Mouse (Mus musculus) kidney, postnatal 0 days (tissue): Measurements from ENCODE around the gene Ptpn14. TPM values are rescaled to one million over a fixed set of nuclear protein-coding genes. Genes with fewer than 3 reads are reported as not detected.

Experiments
- ATAC-seq: fragments of 200-750 bp; cut with Nextera tagmentation; replicated peaks from 2 replicates; pipeline ENCODE4 v1.8.0; 2017; ENCODE audit warnings: low read depth, moderate number of reproducible peaks, moderate TSS enrichment, moderate library complexity; ENCODE audit not compliant: low FRiP score
- DNase-seq: peaks from one replicate; pipeline ENCODE4 v3.0.0-alpha.2; 2016; ENCODE audit warnings: low spot score
- H3K27ac ChIP-seq: fragments of 300-500 bp; sonication (generic); 2 replicates; pipeline ENCODE4 v1.5.1; 2014; ENCODE audit warnings: mild to moderate bottlenecking
- H3K27me3 ChIP-seq: fragments of 300-500 bp; sonication (generic); 2 replicates; pipeline ENCODE4 v1.6.1; 2014; ENCODE audit warnings: low read length, mixed read lengths; ENCODE audit not compliant: insufficient read depth
- H3K36me3 ChIP-seq: fragments of 300-500 bp; sonication (generic); 2 replicates; pipeline ENCODE4 v1.6.1; 2014; ENCODE audit warnings: low read length, mixed read lengths; ENCODE audit not compliant: insufficient read depth
- H3K4me1 ChIP-seq: fragments of 300-500 bp; sonication (generic); replicated peaks from 2 replicates; pipeline ENCODE4 v1.6.1; 2014; ENCODE audit warnings: antibody characterized with exemption, low read length, mixed read lengths; ENCODE audit not compliant: insufficient read depth
- H3K4me2 ChIP-seq: fragments of 300-500 bp; sonication (generic); 2 replicates; pipeline ENCODE4 v1.6.1; 2014; ENCODE audit warnings: mild to moderate bottlenecking, low read length, moderate library complexity, mixed read lengths
- H3K4me3 ChIP-seq: fragments of 300-500 bp; sonication (generic); replicated peaks from 2 replicates; pipeline ENCODE4 v1.5.1; 2014; ENCODE audit warnings: low read depth, low read length
- H3K9ac ChIP-seq: fragments of 300-500 bp; sonication (generic); 2 replicates; pipeline ENCODE4 v1.6.1; 2014; ENCODE audit warnings: low read depth, low read length
- H3K9me3 ChIP-seq: fragments of 300-500 bp; sonication (generic); replicated peaks from 2 replicates; pipeline ENCODE4 v1.6.1; 2016; ENCODE audit warnings: low read length, inconsistent platforms, mixed read lengths
- CTCF ChIP-seq: IDR thresholded peaks from 2 replicates; pipeline ENCODE4 v1.5.1; 2016; ENCODE audit warnings: antibody characterized with exemption, low read depth, mild to moderate bottlenecking, moderate library complexity
- WGBS: fragments of 180-500 bp; shearing (Covaris S2); extraction: QIAGEN DNeasy Blood & Tissue Kit; methylation state at CpG from one replicate; pipeline ENCODE4 v1.1.7; 2014; 5-methylcytosine and 5-hydroxymethylcytosine counted together
- polyA plus RNA-seq: library from polyadenylated mRNA; unstranded; fragments of >200 nt; fragmentation: Nextera tagmentation; extraction: Ambion mirVana; gene quantifications from 2 replicates; pipeline ENCODE4 v1.2.1, GENCODE M21; 2015

The Ptpn14 gene
- polyA plus RNA-seq, 1 experiment from 2014 or later = 11.1 TPM

GRCm38 (mm10) chr1:189782709-189783108 lies 54.6 kb downstream of the Ptpn14 start:
- 0 out of 2 replicates have a peak overlapping the region, but pooled peaks have one; percentile 13 for H3K27ac ChIP-seq
- no peak for TF ChIP-seq CTCF
- WGBS = 52% methylated on average over 6 of the region's 6 CpGs
- peaks cover 64% of the 10 kb centered on the region for H3K4me1 ChIP-seq
- ATAC-seq (no peak), DNase-seq (no peak)
- H3K27me3 ChIP-seq = no peaks in the 10 kb centered on the region
- H3K4me2 ChIP-seq = no peak overlapping the region
- H3K9me3 ChIP-seq = no peaks in the 10 kb centered on the region
- no peaks in the 10 kb centered on the region for H3K36me3 ChIP-seq
- no peak overlapping the region for H3K9ac ChIP-seq
- H3K4me3 ChIP-seq = no peak overlapping the region

DNA sequence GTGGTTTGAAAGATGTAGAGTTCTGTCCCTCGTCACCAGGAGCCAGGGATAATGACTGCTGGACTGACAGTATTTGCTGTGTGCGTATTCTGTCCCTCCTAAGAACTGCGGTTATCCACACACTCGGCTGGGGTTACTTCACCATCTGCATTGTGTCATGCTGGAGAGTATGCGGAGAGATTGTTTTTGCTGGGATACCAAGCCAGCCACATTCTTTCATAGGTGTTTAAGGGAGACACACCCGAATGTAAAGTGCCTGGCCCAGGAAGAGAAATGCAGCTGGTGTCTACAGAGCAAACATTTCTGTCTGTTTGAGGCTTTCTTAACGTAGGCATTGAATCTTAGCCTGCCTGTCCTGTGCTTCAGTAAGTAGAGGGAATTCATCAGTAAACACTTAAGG lies 56.4 kb downstream of the Ptpn14 start:
- H3K27me3 ChIP-seq = no peaks in the 10 kb centered on the region
- H3K4me3 ChIP-seq = no peak overlapping the region
- H3K4me1 ChIP-seq = peaks cover 51% of the 10 kb centered on the region
- TF ChIP-seq CTCF = no peak
- ATAC-seq = no peak
- H3K36me3 ChIP-seq = no peaks in the 10 kb centered on the region
- peak overlapping the region; percentile 80; the same call in 1 of the 2 replicates for H3K27ac ChIP-seq
- no peak overlapping the region for H3K9ac ChIP-seq
- no peak overlapping the region for H3K4me2 ChIP-seq
- H3K9me3 ChIP-seq = no peaks in the 10 kb centered on the region
- 46% methylated on average over 7 of the region's 7 CpGs for WGBS
- no peak for DNase-seq

DNA sequence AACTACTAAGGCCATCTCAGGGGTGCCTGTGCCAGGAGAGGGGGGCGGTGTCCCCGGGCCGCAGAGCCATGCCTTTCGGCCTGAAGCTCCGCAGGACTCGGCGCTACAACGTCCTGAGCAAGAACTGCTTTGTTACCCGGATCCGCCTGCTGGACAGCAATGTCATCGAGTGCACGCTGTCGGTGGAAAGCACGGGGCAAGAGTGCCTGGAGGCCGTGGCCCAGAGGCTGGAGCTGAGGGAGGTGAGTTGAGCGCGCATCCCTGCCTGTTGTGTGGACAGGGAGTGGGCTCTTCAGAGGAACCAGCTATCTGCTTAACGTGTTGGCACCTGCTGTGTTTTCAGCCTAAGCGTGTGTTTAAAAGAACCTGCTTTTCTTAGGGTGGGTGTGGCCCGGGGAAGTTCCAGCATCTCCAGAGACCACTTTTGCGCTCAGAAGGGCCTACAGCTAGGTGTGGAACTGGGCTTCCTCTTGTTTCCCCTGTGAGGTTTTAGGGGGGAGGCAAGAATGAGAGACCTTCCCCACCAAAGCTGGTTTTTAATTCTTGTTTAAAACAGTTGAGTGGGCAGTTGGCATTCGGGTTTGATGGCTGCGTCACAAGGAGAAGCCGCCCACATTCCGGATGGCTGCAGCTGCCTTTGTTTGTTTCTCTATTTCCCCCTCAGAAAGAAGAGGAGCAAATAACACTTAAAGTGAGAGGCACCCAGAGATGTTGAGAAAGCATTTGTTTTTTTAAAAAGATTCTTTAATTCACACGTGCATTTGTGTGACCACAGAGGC lies 58.8 kb downstream of the Ptpn14 start:
- DNase-seq = peak; percentile 63
- H3K9ac ChIP-seq = peak overlapping the region; percentile 10; the same call in 1 of the 2 replicates
- 53% methylated on average over 26 of the region's 26 CpGs for WGBS
- no peaks in the 10 kb centered on the region for H3K36me3 ChIP-seq
- no peak overlapping the region for H3K4me2 ChIP-seq
- no peaks in the 10 kb centered on the region for H3K9me3 ChIP-seq
- H3K4me1 ChIP-seq = peaks cover 46% of the 10 kb centered on the region
- peak overlapping the region; percentile 80 for H3K27ac ChIP-seq
- H3K4me3 ChIP-seq = no peak overlapping the region
- peak; percentile 19; the same call in 1 of the 2 replicates for TF ChIP-seq CTCF
- H3K27me3 ChIP-seq = no peaks in the 10 kb centered on the region
- ATAC-seq = no peak

DNA sequence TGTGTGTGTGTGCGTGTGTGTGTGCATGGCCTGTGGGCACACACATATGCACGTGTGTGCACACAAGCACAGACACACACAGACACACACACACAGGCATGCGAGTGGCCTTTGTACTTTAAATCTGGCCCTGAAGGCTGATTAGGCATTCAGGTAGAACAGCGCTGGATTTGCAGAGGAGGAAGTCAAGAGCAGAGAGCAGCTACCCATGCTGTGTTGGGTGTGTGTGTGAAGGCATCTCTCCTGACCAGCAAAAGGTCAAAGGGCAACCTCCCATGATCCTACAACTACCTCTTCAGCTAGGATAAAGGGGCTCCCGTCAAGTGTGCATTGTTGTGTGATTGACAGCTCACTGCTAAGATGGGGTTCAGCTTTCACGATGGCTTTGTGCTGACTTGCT lies 61.5 kb downstream of the Ptpn14 start:
- H3K4me1 ChIP-seq = peaks cover 54% of the 10 kb centered on the region

GRCm38 (mm10) chr1:189790666-189791065 lies 62.6 kb downstream of the Ptpn14 start:
- Histone ChIP-seq H3K9me3 (no peaks in the 10 kb centered on the region), H3K9ac (no peak overlapping the region), H3K4me3 (no peak overlapping the region), H3K4me1 (peaks cover 47% of the 10 kb centered on the region), H3K4me2 (no peak overlapping the region), H3K36me3 (no peaks in the 10 kb centered on the region), H3K27me3 (no peaks in the 10 kb centered on the region), H3K27ac (peak overlapping the region; percentile 86)
- ATAC-seq (peak; percentile 66), DNase-seq (peak; percentile 55)
- 27% methylated on average over 7 of the region's 7 CpGs for WGBS
- TF ChIP-seq CTCF = no peak

More for the DNA sequence above, 61.5 kb downstream of the Ptpn14 start:
- Histone ChIP-seq H3K9ac (no peak overlapping the region), H3K4me3 (no peak overlapping the region), H3K4me2 (no peak overlapping the region), H3K9me3 (no peaks in the 10 kb centered on the region), H3K27ac (peak overlapping the region; percentile 86), H3K36me3 (no peaks in the 10 kb centered on the region), H3K27me3 (no peaks in the 10 kb centered on the region)
- no peak for TF ChIP-seq CTCF
- DNase-seq = no peak
- ATAC-seq = peak; percentile 10; the same call in 1 of the 2 replicates
- 58% methylated on average over 6 of the region's 6 CpGs for WGBS

DNA sequence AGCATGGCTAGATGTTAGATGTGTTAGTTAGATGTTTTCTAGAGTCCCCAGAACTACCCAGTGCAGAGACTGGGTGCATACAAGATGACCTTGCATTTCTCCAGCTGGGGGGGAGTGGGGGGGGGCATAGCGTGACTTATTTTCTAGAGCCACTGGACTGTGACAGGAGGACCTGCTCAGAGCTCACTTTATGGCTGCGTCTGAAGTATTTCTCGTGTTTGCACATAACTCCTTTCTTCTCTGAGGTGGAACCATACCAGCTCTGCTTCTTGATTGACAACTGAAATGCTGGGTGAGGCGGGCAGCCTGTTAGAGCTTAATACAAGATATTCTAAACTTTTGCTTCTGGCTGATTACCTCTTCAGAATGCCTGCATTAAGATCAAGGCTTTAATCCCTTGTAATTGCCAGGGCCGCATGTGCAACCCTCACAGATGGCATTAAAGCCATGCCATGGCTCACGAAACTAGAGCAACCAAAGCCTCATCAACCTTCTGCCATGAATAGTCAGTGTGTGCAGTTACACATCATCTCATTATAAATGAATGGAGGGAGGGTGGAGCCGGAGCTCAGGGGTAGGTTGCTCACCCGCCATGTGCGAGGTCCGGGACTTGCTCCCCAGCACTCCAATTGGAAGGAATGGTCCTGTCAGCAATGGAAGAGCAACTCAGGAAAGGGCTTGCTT lies 63.6 kb downstream of the Ptpn14 start:
- H3K27ac ChIP-seq = peak overlapping the region; percentile 86
- no peaks in the 10 kb centered on the region for H3K27me3 ChIP-seq
- WGBS = 50% methylated on average over 10 of the region's 10 CpGs
- ATAC-seq = peak; percentile 65
- H3K4me1 ChIP-seq = peaks cover 39% of the 10 kb centered on the region
- DNase-seq = peak; percentile 55
- no peaks in the 10 kb centered on the region for H3K36me3 ChIP-seq
- no peak overlapping the region for H3K4me3 ChIP-seq
- H3K4me2 ChIP-seq = no peak overlapping the region
- no peaks in the 10 kb centered on the region for H3K9me3 ChIP-seq
- H3K9ac ChIP-seq = no peak overlapping the region
- TF ChIP-seq CTCF = no peak
